Mouse (Mus musculus) urinary bladder, postnatal 25 days (tissue): ENCODE results near the gene Vmn1r60.
"Not testable (repeated sequence)": the region's sequence is repeated elsewhere in the genome, so short reads cannot be mapped to it uniquely, and the experiment has no call there.

Experiments used
- DNase-seq: peaks from one replicate; pipeline ENCODE4 v3.0.0; 2022; ENCODE audit warnings: low spot score

Vmn1r60 gene

GRCm38 (mm10) chr7:5547217-5547616 is at the start of gene Vmn1r60:
Gene Vmn1r60, minus strand, starts transcription at chr7:5547317.
- not testable (repeated sequence) for DNase-seq

- not testable (repeated sequence) for DNase-seq
These were observed 6.2 kb downstream of the Vmn1r60 start for GRCm38 (mm10) chr7:5540770-5541436.

GRCm38 (mm10) chr7:5493856-5494255 is 53.3 kb downstream of the Vmn1r60 start, which contains the start of gene Vmn2r28:
Gene Vmn2r28, minus strand, starts transcription at chr7:5493956.
- DNase-seq: not testable (repeated sequence)
